In the genomic region with DNA sequence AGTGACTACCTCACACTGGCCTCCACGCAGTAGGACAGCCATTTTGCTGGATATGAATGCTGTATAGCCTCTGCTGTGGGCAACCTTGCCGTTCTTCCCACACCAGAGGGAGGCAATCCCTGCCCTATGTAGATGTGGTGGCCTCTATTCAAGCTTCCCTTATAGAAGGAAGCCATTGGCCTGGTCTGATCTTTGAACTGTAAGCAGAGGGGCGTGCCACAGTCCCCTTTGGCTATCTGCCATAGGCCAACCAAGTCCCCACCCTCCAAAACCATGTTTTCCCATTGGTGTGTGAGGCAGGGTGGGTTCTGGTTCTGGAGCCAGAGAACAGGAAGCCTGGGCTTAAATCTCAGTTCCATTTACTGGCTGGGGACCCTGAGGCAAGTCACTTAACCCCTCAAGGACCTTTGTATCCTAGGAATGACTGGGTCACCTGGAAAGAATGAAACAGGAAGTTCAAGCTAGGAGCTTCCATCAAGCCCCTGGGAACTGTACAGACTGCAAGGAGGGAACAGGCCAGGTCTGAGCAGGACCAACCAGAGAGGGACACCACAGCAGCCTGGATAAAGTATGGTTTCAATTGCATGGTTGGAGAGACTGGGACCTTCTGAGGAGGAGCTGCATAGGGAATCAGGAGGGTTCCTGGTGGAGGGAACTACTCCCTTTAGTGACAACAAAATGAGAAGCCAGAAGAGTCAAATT, we compare ENCODE assay signal across 12 mouse cellular contexts.
DNase-seq lines count a peak whose midpoint lies in the region; ATAC-seq and TF ChIP-seq lines count a peak whose summit lies in the region.
"Had no signal": no experiment of that assay in that cellular context is flagged by ENCODE, and none has a peak within 500 bp of the region (broad histone marks: within the 10 kb centered on the region; RNA-seq: fewer than 3 reads in every experiment).

No protein-coding gene starts in this region.

- H3K27ac ChIP-seq in heart, embryonic 15.5 days = 0 out of 2 replicates have a peak overlapping the region, but pooled peaks have one; percentile 15
- no peak overlapping the region for H3K27ac ChIP-seq in MEL (ENCODE audit: control insufficient read depth, low read depth, low read length)
- 0 out of 2 replicates have a peak overlapping the region, but pooled peaks have one; percentile 5 for H3K27ac ChIP-seq in kidney, postnatal 0 days
- H3K27ac ChIP-seq in liver, embryonic 15.5 days (replicated peaks) = peak overlapping the region; percentile 24; the same call in 1 of the 2 replicates
- no peak overlapping the region for H3K27ac ChIP-seq in forebrain, embryonic 14.5 days (ENCODE audit: low read depth, low read length)
- H3K27ac ChIP-seq: midbrain, embryonic 10.5 days had no signal

- peaks cover 71% of the 10 kb centered on the region for H3K4me1 ChIP-seq in heart, embryonic 15.5 days (replicated peaks)
- H3K4me1 ChIP-seq in MEL (ENCODE audit: control insufficient read depth in 1 of 2, insufficient read depth in 2 of 2, low read length in 2 of 2) = peaks cover 0 to 6% of the 10 kb centered on the region in 2 experiments; a peak in 1 of 4 replicates
- peaks cover 14% of the 10 kb centered on the region; the same call in 1 of the 2 replicates for H3K4me1 ChIP-seq in kidney, postnatal 0 days (replicated peaks; ENCODE audit: insufficient read depth, low read length)
- H3K4me1 ChIP-seq in liver, embryonic 15.5 days (replicated peaks) = peaks cover 40% of the 10 kb centered on the region
- H3K4me1 ChIP-seq in forebrain, embryonic 14.5 days (ENCODE audit: control insufficient read depth, insufficient read depth, low read length) = no peaks in the 10 kb centered on the region

- intact Hi-C loops in heart, postnatal 36 days (cut with DNase I) = no loop called here

- no peak overlapping the region for H3K4me2 ChIP-seq in heart, embryonic 15.5 days
- H3K4me2 ChIP-seq in kidney, postnatal 0 days (ENCODE audit: low read length) = no peak overlapping the region
- H3K4me2 ChIP-seq in liver, embryonic 15.5 days = no peak overlapping the region
- H3K4me2 ChIP-seq in forebrain, embryonic 14.5 days (ENCODE audit: low read length) = no peak overlapping the region

- H3K9me3 ChIP-seq in heart, embryonic 15.5 days (replicated peaks) = no peaks in the 10 kb centered on the region
- H3K9me3 ChIP-seq in MEL (replicated peaks; ENCODE audit: insufficient read depth, low read length) = no peaks in the 10 kb centered on the region
- no peaks in the 10 kb centered on the region for H3K9me3 ChIP-seq in kidney, postnatal 0 days (replicated peaks; ENCODE audit: low read length)
- H3K9me3 ChIP-seq in liver, embryonic 15.5 days (replicated peaks) = no peaks in the 10 kb centered on the region
- no peaks in the 10 kb centered on the region for H3K9me3 ChIP-seq in forebrain, embryonic 14.5 days (replicated peaks; ENCODE audit: control insufficient read depth, low read length)
- H3K9me3 ChIP-seq: midbrain, embryonic 10.5 days had no signal

- H3K36me3 ChIP-seq in heart, embryonic 15.5 days = peaks cover 13% of the 10 kb centered on the region
- peaks cover 0 to 5% of the 10 kb centered on the region in 2 experiments; a peak in 2 of 4 replicates for H3K36me3 ChIP-seq in MEL (ENCODE audit: control insufficient read depth in 1 of 2, insufficient read depth in 2 of 2, low read length in 2 of 2)
- peaks cover 15% of the 10 kb centered on the region for H3K36me3 ChIP-seq in kidney, postnatal 0 days (ENCODE audit: insufficient read depth, low read length)
- H3K36me3 ChIP-seq in liver, embryonic 15.5 days (replicated peaks) = peaks cover 65% of the 10 kb centered on the region
- H3K36me3 ChIP-seq in forebrain, embryonic 14.5 days (ENCODE audit: control insufficient read depth, insufficient read depth, low read length) = peaks cover 33% of the 10 kb centered on the region

- no peak for ATAC-seq in heart, embryonic 15.5 days (replicated peaks; ENCODE audit: insufficient number of reproducible peaks, insufficient read depth, low FRiP score, low read depth)
- ATAC-seq in kidney, postnatal 0 days (replicated peaks; ENCODE audit: low FRiP score, low read depth) = no peak
- peak; percentile 61 for ATAC-seq in liver, embryonic 15.5 days (ENCODE audit: insufficient read depth)
- ATAC-seq in forebrain, embryonic 14.5 days = no peak

- H3K27me3 ChIP-seq in heart, embryonic 15.5 days = no peaks in the 10 kb centered on the region
- H3K27me3 ChIP-seq in MEL (ENCODE audit: control insufficient read depth in 1 of 2, insufficient read depth in 2 of 2, low read length in 2 of 2) = no peaks in the 10 kb centered on the region
- H3K27me3 ChIP-seq in kidney, postnatal 0 days (ENCODE audit: insufficient read depth, low read length) = no peaks in the 10 kb centered on the region
- no peaks in the 10 kb centered on the region for H3K27me3 ChIP-seq in liver, embryonic 15.5 days
- no peaks in the 10 kb centered on the region for H3K27me3 ChIP-seq in forebrain, embryonic 14.5 days (replicated peaks; ENCODE audit: control insufficient read depth, insufficient read depth, low read length)

- TF ChIP-seq POLR2A in MEL (IDR thresholded peaks at IDR 0.05; ENCODE audit: control insufficient read depth in 1 of 2, insufficient read depth in 1 of 2, low read depth in 1 of 2, low read length in 2 of 2, poor library complexity in 1 of 2) = no peak

- H3K4me3 ChIP-seq in heart, embryonic 15.5 days = no peak overlapping the region
- H3K4me3 ChIP-seq in MEL (ENCODE audit: control insufficient read depth in 1 of 2, insufficient read depth in 1 of 2, low read depth in 2 of 2, low read length in 2 of 2) = no peak overlapping the region
- H3K4me3 ChIP-seq in kidney, postnatal 0 days (replicated peaks; ENCODE audit: low read depth, low read length) = no peak overlapping the region
- H3K4me3 ChIP-seq in liver, embryonic 15.5 days (replicated peaks) = no peak overlapping the region
- H3K4me3 ChIP-seq in forebrain, embryonic 14.5 days (ENCODE audit: low read depth, low read length) = no peak overlapping the region
- H3K4me3 ChIP-seq: midbrain, embryonic 10.5 days had no signal

- H3K9ac ChIP-seq in heart, embryonic 15.5 days = no peak overlapping the region
- no peak overlapping the region for H3K9ac ChIP-seq in MEL (ENCODE audit: control insufficient read depth, low read depth, low read length, poor library complexity, severe bottlenecking)
- no peak overlapping the region for H3K9ac ChIP-seq in kidney, postnatal 0 days (ENCODE audit: low read depth, low read length)
- no peak overlapping the region for H3K9ac ChIP-seq in liver, embryonic 15.5 days
- H3K9ac ChIP-seq in forebrain, embryonic 14.5 days (ENCODE audit: low read length) = no peak overlapping the region

- whole genome bisulfite sequencing in heart, embryonic 15.5 days = 73% methylated on average over 3 of the region's 3 CpGs
- 84% methylated on average over 3 of the region's 3 CpGs for WGBS in kidney, postnatal 0 days
- 67% methylated on average over 3 of the region's 3 CpGs for WGBS in liver, embryonic 15.5 days (ENCODE audit: insufficient replicate concordance)
- 92% methylated on average over 3 of the region's 3 CpGs for WGBS in forebrain, embryonic 14.5 days

- H3K79me2 ChIP-seq in MEL (ENCODE audit: control insufficient read depth, insufficient read depth, low read length, poor library complexity) = no peaks in the 10 kb centered on the region

- no peak for TF ChIP-seq CTCF in MEL (IDR thresholded peaks at IDR 0.05 in 2 of 3, conservative IDR thresholded peaks at IDR 0.05 in 1 of 3; ENCODE audit: control insufficient read depth in 1 of 3, insufficient read depth in 1 of 3, low read depth in 2 of 3, low read length in 3 of 3, poor library complexity in 1 of 3, severe bottlenecking in 1 of 3)
- no peak for TF ChIP-seq CTCF in kidney, postnatal 0 days (IDR thresholded peaks at IDR 0.05; ENCODE audit: low read depth)

- TF ChIP-seq RAD21 in MEL (IDR thresholded peaks at IDR 0.05; ENCODE audit: low read depth, low read length) = no peak

- TF ChIP-seq EP300 in MEL (IDR thresholded peaks at IDR 0.05; ENCODE audit: low read depth in 1 of 2, low read length in 2 of 2) = no peak

- DNase-seq in heart, postnatal 36 days = no peak
- peak; percentile 39 for DNase-seq in MEL (ENCODE audit: low read depth, low spot score)
- no peak for DNase-seq in kidney, postnatal 0 days (ENCODE audit: low spot score)
- DNase-seq in cerebellum, postnatal 25 days = no peak
- no peak for DNase-seq in forebrain, embryonic 14.5 days (ENCODE audit: low spot score)
- no peak for DNase-seq in right cerebral cortex, postnatal 14 days
- DNase-seq: gastrocnemius, postnatal 36 days; left cerebral cortex, postnatal 4 days; retina, postnatal 1 day had no signal

TF ChIP-seq in MEL, 35 proteins besides CTCF, POLR2A, EP300 and RAD21:
- TF ChIP-seq KAT2A (conservative IDR thresholded peaks at IDR 0.05; ENCODE audit: low read depth, low read length) (no peak), GATA1 (IDR thresholded peaks at IDR 0.05; ENCODE audit: low read depth, low read length) (no peak), HCFC1 (IDR thresholded peaks at IDR 0.05; ENCODE audit: low read depth, low read length) (no peak), NELFE (IDR thresholded peaks at IDR 0.05; ENCODE audit: low read depth, low read length) (no peak), MAX (IDR thresholded peaks at IDR 0.05; ENCODE audit: low read length) (no peak), ZNF384 (IDR thresholded peaks at IDR 0.05; ENCODE audit: low read depth, low read length) (peak; percentile 51; the same call in 1 of the 2 replicates)

Comparison
In these comparisons a context has a peak if more than half of its experiments do, and no peak if none do; other contexts are left out.
1. H3K27ac ChIP-seq: peak in heart, embryonic 15.5 days (single experiment), kidney, postnatal 0 days (single experiment) and liver, embryonic 15.5 days (single experiment); none in MEL (single experiment) and forebrain, embryonic 14.5 days (single experiment).